Mouse (Mus musculus) embryonic facial prominence, embryonic 14.5 days (tissue): ENCODE results near the gene Ntm. TPM values are rescaled to one million over a fixed set of nuclear protein-coding genes. Genes with fewer than 3 reads are reported as not detected.

Experiments used
- ATAC-seq: fragments of 200-750 bp; cut with Nextera tagmentation; 2 replicates; pipeline ENCODE4 v1.8.0; 2017; ENCODE audit warnings: low read depth, moderate number of reproducible peaks, moderate TSS enrichment
- DNase-seq: peaks from one replicate; pipeline ENCODE4 v3.0.0-alpha.2; 2015; ENCODE audit warnings: low spot score
- H3K27ac ChIP-seq: fragments of 300-500 bp; sonication (generic); replicated peaks from 2 replicates; pipeline ENCODE4 v1.5.1; 2014; ENCODE audit warnings: low read depth, mild to moderate bottlenecking, low read length, moderate library complexity
- H3K27me3 ChIP-seq: fragments of 300-500 bp; sonication (generic); replicated peaks from 2 replicates; pipeline ENCODE4 v1.6.1; 2014; ENCODE audit warnings: low read length; ENCODE audit not compliant: control insufficient read depth, insufficient read depth
- H3K36me3 ChIP-seq: fragments of 300-500 bp; sonication (generic); 2 replicates; pipeline ENCODE4 v1.6.1; 2014; ENCODE audit warnings: low read length, mixed read lengths; ENCODE audit not compliant: control insufficient read depth, insufficient read depth
- H3K4me1 ChIP-seq: fragments of 300-500 bp; sonication (generic); 2 replicates; pipeline ENCODE4 v1.6.1; 2014; ENCODE audit warnings: antibody characterized with exemption, low read length; ENCODE audit not compliant: control insufficient read depth, insufficient read depth
- H3K4me2 ChIP-seq: fragments of 300-500 bp; sonication (generic); 2 replicates; pipeline ENCODE4 v1.6.1; 2014; ENCODE audit warnings: low read depth, mild to moderate bottlenecking, low read length, moderate library complexity, mixed read lengths
- H3K4me3 ChIP-seq: fragments of 300-500 bp; sonication (generic); 2 replicates; pipeline ENCODE4 v1.5.1; 2014; ENCODE audit warnings: low read depth, mild to moderate bottlenecking, low read length
- H3K9ac ChIP-seq: fragments of 300-500 bp; sonication (generic); 2 replicates; pipeline ENCODE4 v1.6.1; 2014; ENCODE audit warnings: low read depth, mild to moderate bottlenecking, low read length, moderate library complexity, mixed read lengths
- H3K9me3 ChIP-seq: fragments of 300-500 bp; sonication (generic); 2 replicates; pipeline ENCODE4 v1.6.1; 2016; ENCODE audit warnings: low read length; ENCODE audit not compliant: control insufficient read depth
- WGBS: fragments of 180-500 bp; shearing (Covaris S2); extraction: QIAGEN DNeasy Blood & Tissue Kit; methylation state at CpG from one replicate; pipeline ENCODE4 v1.1.7; 2014; 5-methylcytosine and 5-hydroxymethylcytosine counted together
- polyA plus RNA-seq: library from polyadenylated mRNA; unstranded; fragments of >200 nt; fragmentation: Nextera tagmentation; extraction: Ambion mirVana; gene quantifications from 2 replicates; pipeline ENCODE4 v1.2.1, GENCODE M21; 2014

Ntm gene
- polyA plus RNA-seq, 1 experiment from 2014 or later: 28.2 TPM

DNA sequence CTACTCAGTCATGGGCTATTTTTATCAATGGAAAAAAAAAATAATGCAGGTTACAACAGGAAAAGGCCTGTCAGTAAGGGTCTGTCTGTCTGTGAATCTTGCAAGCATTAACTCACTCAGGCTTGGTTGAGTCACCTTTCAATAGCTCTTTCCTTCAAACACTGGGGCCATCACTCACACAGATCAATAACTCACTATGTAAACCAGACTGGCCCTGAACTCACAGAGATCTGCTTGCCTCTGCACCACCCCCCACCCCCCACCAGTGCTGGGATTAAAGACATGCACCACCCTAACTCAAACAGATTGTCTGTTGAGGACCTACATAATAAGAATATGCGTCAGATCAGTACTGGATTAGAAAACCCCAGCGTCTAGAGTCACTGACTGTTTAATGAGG lies 466.9 kb downstream of the Ntm start:
- Histone ChIP-seq H3K36me3 (no peaks in the 10 kb centered on the region), H3K4me3 (no peak overlapping the region), H3K4me2 (no peak overlapping the region), H3K27me3 (no peaks in the 10 kb centered on the region), H3K9me3 (no peaks in the 10 kb centered on the region), H3K9ac (no peak overlapping the region), H3K4me1 (no peaks in the 10 kb centered on the region), H3K27ac (no peak overlapping the region)
- 38% methylated on average over 2 of the region's 2 CpGs for WGBS
- DNase-seq (no peak), ATAC-seq (no peak)

DNA sequence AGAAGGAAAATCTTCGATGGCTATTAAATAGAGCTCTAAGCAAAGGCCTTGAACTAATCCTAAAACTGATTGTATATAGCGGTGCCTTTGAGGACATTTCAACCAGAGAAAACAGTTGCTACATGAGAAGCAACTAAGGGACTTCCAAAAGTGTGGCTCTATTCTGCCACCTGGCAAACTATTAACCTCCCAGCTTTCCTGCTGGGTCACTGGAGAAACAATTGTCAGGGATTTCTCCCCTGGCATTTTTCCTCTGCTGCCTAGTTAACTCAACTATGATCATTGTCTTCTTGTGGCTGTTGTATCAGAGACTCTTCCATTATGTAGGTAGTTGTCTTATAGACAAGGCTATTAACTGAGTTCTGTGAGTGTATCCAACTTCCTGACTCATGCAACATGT lies 480.7 kb downstream of the Ntm start:
- no peak for ATAC-seq
- H3K27me3 ChIP-seq: no peaks in the 10 kb centered on the region
- no peak overlapping the region for H3K27ac ChIP-seq
- DNase-seq: no peak
- H3K9me3 ChIP-seq: no peaks in the 10 kb centered on the region
- no peaks in the 10 kb centered on the region for H3K36me3 ChIP-seq
- H3K4me2 ChIP-seq: no peak overlapping the region
- no peaks in the 10 kb centered on the region for H3K4me1 ChIP-seq
- WGBS: 81% methylated on average over 2 of the region's 2 CpGs
- H3K9ac ChIP-seq: no peak overlapping the region
- no peak overlapping the region for H3K4me3 ChIP-seq

GRCm38 (mm10) chr9:29479051-29479450 lies 483.9 kb downstream of the Ntm start:
- no peak overlapping the region for H3K27ac ChIP-seq
- DNase-seq: no peak
- no peak for ATAC-seq
- H3K27me3 ChIP-seq: no peaks in the 10 kb centered on the region
- WGBS: 75% methylated on average over 10 of the region's 10 CpGs
- H3K4me3 ChIP-seq: no peak overlapping the region
- no peaks in the 10 kb centered on the region for H3K4me1 ChIP-seq
- H3K9ac ChIP-seq: no peak overlapping the region
- no peaks in the 10 kb centered on the region for H3K9me3 ChIP-seq
- H3K36me3 ChIP-seq: no peaks in the 10 kb centered on the region
- no peak overlapping the region for H3K4me2 ChIP-seq

- H3K9ac ChIP-seq: no peak overlapping the region
- no peak for DNase-seq
- H3K4me2 ChIP-seq: no peak overlapping the region
- no peaks in the 10 kb centered on the region for H3K27me3 ChIP-seq
- no peak overlapping the region for H3K27ac ChIP-seq
- no peaks in the 10 kb centered on the region for H3K9me3 ChIP-seq
- H3K36me3 ChIP-seq: no peaks in the 10 kb centered on the region
- WGBS: 47% methylated on average over 6 of the region's 6 CpGs
- no peak for ATAC-seq
- no peaks in the 10 kb centered on the region for H3K4me1 ChIP-seq
- H3K4me3 ChIP-seq: no peak overlapping the region
Observed at GRCm38 (mm10) chr9:29477219-29477618, 485.7 kb downstream of the Ntm start.

DNA sequence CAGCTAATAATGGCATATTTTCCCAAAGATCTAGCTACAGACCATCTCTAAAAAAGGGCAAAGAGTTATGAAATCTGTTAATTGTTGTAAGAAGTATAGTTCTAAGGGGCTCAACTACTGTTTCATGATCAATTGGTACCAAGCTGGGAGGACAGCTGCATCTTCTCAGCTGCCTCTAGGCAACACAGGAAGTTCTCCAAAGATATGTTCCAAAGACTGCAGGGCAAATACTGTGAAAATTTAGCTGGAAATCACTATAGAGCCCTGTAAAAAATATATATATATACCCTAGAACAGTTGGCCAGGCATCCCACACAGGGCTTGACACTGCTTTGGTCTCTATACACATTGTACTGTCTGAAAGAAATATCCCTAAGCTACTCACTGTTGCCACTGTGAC lies 489.5 kb downstream of the Ntm start:
- ATAC-seq (no peak), DNase-seq (no peak)
- Histone ChIP-seq H3K9me3 (no peaks in the 10 kb centered on the region), H3K36me3 (no peaks in the 10 kb centered on the region), H3K4me3 (no peak overlapping the region), H3K4me1 (no peaks in the 10 kb centered on the region), H3K4me2 (no peak overlapping the region), H3K27ac (no peak overlapping the region), H3K9ac (no peak overlapping the region), H3K27me3 (no peaks in the 10 kb centered on the region)

DNA sequence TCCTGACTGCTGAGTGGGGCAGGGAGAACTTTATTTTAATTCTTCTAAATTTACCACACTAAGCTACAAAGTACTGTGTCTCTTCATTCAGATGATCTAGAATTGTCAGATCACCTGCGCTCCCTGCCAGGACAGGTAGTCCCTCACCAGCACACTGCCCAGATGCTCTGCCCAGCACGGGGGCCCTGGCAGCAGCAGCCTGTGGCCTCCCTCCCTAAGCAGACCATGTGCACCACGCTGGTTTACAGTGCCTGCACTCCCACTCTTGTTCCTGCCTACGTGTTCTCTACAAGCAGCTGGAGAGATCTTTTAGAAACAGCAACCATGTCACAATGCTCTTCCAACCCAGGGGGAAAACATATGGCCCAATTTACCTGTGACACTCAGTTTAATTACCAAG lies 490.7 kb downstream of the Ntm start:
- Histone ChIP-seq H3K4me2 (no peak overlapping the region), H3K36me3 (no peaks in the 10 kb centered on the region), H3K9ac (no peak overlapping the region), H3K4me1 (no peaks in the 10 kb centered on the region), H3K27me3 (no peaks in the 10 kb centered on the region), H3K9me3 (no peaks in the 10 kb centered on the region), H3K27ac (no peak overlapping the region), H3K4me3 (no peak overlapping the region)
- DNase-seq (no peak), ATAC-seq (no peak)
- 63% methylated on average over 4 of the region's 4 CpGs for WGBS

- Histone ChIP-seq H3K9me3 (no peaks in the 10 kb centered on the region), H3K4me3 (no peak overlapping the region), H3K4me1 (no peaks in the 10 kb centered on the region), H3K9ac (no peak overlapping the region), H3K36me3 (no peaks in the 10 kb centered on the region), H3K4me2 (no peak overlapping the region), H3K27me3 (0 out of 2 replicates have a peak, but pooled peaks cover 9% of the 10 kb centered on the region), H3K27ac (no peak overlapping the region)
- no peak for DNase-seq
- 85% methylated on average over 4 of the region's 4 CpGs for WGBS
- no peak for ATAC-seq
Observed at GRCm38 (mm10) chr9:29464756-29465155, 498.2 kb downstream of the Ntm start.

- WGBS: 64% methylated on average over 10 of the region's 10 CpGs
- H3K27me3 ChIP-seq: 0 out of 2 replicates have a peak, but pooled peaks cover 9% of the 10 kb centered on the region
- no peaks in the 10 kb centered on the region for H3K4me1 ChIP-seq
- H3K27ac ChIP-seq: no peak overlapping the region
- peak; percentile 61 for ATAC-seq
- H3K9ac ChIP-seq: no peak overlapping the region
- no peak overlapping the region for H3K4me3 ChIP-seq
- no peaks in the 10 kb centered on the region for H3K9me3 ChIP-seq
- no peaks in the 10 kb centered on the region for H3K36me3 ChIP-seq
- H3K4me2 ChIP-seq: no peak overlapping the region
- DNase-seq: peak; percentile 40
Observed at GRCm38 (mm10) chr9:29462970-29463593, 499.9 kb downstream of the Ntm start.

DNA sequence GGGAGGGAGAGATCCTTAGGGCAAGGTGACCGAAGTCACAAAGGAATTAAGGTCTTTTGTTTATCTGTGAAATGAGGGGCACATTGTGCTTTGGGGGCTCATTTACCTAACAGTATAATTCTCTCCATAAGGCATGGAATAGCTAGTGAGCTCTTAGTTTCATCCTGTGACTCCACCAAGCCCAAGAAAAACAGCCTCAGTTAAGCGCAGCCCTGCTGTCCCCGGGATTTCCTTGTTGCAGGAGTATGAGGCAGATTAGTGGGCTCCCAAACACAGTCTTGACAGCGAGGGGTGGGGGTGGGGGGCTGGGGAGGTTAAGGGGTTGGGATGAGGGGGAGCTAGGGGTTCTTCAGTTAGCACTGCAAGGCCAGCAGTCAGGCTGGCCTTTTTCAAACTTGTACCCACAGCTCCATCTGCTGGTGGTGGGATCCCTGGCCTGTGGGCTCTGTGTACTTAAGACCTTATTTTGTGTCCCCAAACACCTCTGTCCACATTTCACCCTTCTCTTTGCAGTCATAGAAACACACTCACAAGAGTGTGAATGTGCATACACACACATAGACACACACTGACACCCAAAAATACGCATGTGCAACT lies 504.9 kb downstream of the Ntm start:
- WGBS: 16% methylated on average over 5 of the region's 5 CpGs
- Histone ChIP-seq H3K9ac (no peak overlapping the region), H3K36me3 (no peaks in the 10 kb centered on the region), H3K27ac (no peak overlapping the region), H3K4me1 (no peaks in the 10 kb centered on the region), H3K9me3 (no peaks in the 10 kb centered on the region), H3K4me3 (no peak overlapping the region), H3K4me2 (no peak overlapping the region), H3K27me3 (0 out of 2 replicates have a peak, but pooled peaks cover 3% of the 10 kb centered on the region)
- DNase-seq (peak; percentile 83), ATAC-seq (peak; percentile 79)
